Mouse (Mus musculus) hindbrain, embryonic 12.5 days (tissue): Measurements from ENCODE around the gene I0C0044D17Rik. TPM values are rescaled to one million over a fixed set of nuclear protein-coding genes. Genes with fewer than 3 reads are reported as not detected.
"Not testable (repeated sequence)": the region's sequence is repeated elsewhere in the genome, so short reads cannot be mapped to it uniquely, and the experiment has no call there.

ENCODE experiments used
- ATAC-seq: fragments of 200-750 bp; cut with Nextera tagmentation; 2 replicates; pipeline ENCODE4 v1.8.0; 2017; ENCODE audit warnings: moderate TSS enrichment; ENCODE audit not compliant: low FRiP score
- H3K27ac ChIP-seq: fragments of 300-500 bp; sonication (generic); 2 replicates; pipeline ENCODE4 v1.5.1; 2016; ENCODE audit warnings: mild to moderate bottlenecking
- H3K27me3 ChIP-seq: fragments of 300-500 bp; sonication (generic); 2 replicates; pipeline ENCODE4 v1.6.1; 2016; ENCODE audit warnings: mild to moderate bottlenecking
- H3K36me3 ChIP-seq: fragments of 300-500 bp; sonication (generic); 2 replicates; pipeline ENCODE4 v1.6.1; 2016; ENCODE audit warnings: mild to moderate bottlenecking
- H3K4me1 ChIP-seq: fragments of 300-500 bp; sonication (generic); 2 replicates; pipeline ENCODE4 v1.6.1; 2016
- H3K4me2 ChIP-seq: fragments of 300-500 bp; sonication (generic); replicated peaks from 2 replicates; pipeline ENCODE4 v1.6.1; 2016; ENCODE audit warnings: mild to moderate bottlenecking
- H3K4me3 ChIP-seq: fragments of 300-500 bp; sonication (generic); 2 replicates; pipeline ENCODE4 v1.5.1; 2016; ENCODE audit warnings: mild to moderate bottlenecking
- H3K9ac ChIP-seq: fragments of 300-500 bp; sonication (generic); 2 replicates; pipeline ENCODE4 v1.6.1; 2016; ENCODE audit warnings: mild to moderate bottlenecking, moderate library complexity
- H3K9me3 ChIP-seq: fragments of 300-500 bp; sonication (generic); replicated peaks from 2 replicates; pipeline ENCODE4 v1.6.1; 2016; ENCODE audit warnings: mild to moderate bottlenecking
- WGBS: fragments of 180-500 bp; shearing (Covaris S2); methylation state at CpG from one replicate; pipeline ENCODE4 v1.1.7; 2016; 5-methylcytosine and 5-hydroxymethylcytosine counted together
- polyA plus RNA-seq: library from polyadenylated mRNA; unstranded; fragments of >200 nt; fragmentation: Nextera tagmentation; extraction: Ambion mirVana; gene quantifications from 2 replicates; pipeline ENCODE4 v1.2.1, GENCODE M21; 2016

I0C0044D17Rik gene
- polyA plus RNA-seq, 1 experiment from 2014 or later = not detected

DNA sequence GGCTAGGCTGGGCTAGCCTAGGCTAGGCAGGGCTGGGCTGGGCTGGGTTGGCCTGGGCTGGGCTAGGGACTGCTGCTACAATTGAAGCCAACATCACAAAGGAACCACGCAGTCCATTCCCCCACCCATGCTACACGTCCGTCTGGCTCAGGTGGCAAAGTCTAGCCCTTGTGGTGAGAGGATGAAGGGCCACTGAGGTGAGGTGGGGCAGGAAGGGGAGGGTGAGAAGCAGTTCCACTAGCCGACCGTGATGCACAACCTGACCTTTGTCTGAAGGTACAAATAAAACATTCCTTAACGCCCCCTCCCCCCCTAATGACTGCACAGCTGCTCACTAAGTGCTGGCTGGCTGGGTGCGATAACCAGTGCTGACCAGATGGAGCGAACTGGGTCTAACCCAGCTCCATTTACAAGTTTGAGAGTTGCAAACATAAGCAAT, 22.1 kb upstream of the I0C0044D17Rik start:
- no peak overlapping the region for H3K4me3 ChIP-seq
- no peak overlapping the region for H3K4me2 ChIP-seq
- H3K27ac ChIP-seq = no peak overlapping the region
- H3K9me3 ChIP-seq = no peaks in the 10 kb centered on the region
- peaks cover 4% of the 10 kb centered on the region; the same call in 1 of the 2 replicates for H3K27me3 ChIP-seq
- H3K4me1 ChIP-seq = peaks cover under 1% of the 10 kb centered on the region
- H3K9ac ChIP-seq = no peak overlapping the region
- ATAC-seq = no peak
- no peaks in the 10 kb centered on the region for H3K36me3 ChIP-seq
- 82% methylated on average over 8 of the region's 8 CpGs for WGBS

DNA sequence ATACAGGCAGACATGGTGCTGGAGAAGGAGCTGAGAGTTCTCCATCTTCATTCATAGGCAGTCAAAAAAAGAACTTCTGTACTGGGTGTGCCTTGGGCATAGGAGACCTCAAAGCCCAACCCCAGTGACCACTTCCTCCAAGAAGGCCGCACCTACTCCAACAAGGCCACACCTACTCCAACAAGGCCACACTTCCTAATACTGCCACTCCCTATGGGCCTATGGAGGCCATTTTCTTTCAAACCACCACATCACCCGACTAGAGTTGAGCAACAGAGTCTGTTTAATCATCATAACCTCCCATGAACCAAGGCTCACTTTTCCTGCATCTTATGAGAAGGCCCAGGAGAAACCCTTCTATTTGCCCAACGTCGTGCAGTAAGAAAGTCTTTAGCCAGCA, 21.6 kb upstream of the I0C0044D17Rik start:
- Histone ChIP-seq H3K4me2 (no peak overlapping the region), H3K4me3 (no peak overlapping the region), H3K36me3 (no peaks in the 10 kb centered on the region), H3K4me1 (peaks cover 5% of the 10 kb centered on the region), H3K9me3 (no peaks in the 10 kb centered on the region), H3K27ac (no peak overlapping the region), H3K9ac (no peak overlapping the region), H3K27me3 (peaks cover 4% of the 10 kb centered on the region; the same call in 1 of the 2 replicates)
- WGBS = 88% methylated on average over 4 of the region's 4 CpGs
- no peak for ATAC-seq

DNA sequence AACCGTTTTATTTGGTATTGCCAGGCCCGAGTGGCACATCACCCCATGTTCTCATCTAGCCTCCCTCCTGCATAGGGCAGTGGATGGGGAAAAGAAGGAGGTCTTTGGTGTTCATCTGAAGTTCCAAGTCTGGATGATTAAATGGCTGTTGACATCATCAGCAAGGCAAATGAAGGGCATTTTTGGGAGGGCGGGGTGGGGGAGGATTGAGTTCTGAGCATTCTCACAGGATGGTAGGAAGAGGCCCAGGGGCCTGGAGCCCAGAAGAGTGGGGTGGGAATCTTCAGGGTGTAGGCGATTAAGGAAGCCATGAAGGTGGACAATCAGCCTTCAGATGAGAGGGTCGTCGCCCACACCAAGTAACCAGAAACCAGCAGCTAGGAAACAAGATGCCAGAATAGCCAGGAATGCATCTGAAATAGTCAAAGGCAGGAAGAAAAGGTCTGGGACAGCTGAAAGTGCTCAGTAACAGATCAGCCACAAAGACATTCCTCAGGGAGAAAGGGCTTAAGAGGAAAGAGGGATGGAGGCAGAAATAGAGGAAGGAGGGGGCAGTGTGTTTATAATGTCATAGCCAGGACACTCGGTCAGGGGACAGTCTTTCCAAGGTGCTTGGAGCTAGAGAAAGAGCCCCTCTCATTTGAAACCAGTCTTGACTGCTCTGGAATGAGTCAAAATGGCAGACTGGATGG, 20.4 kb upstream of the I0C0044D17Rik start:
- no peak for ATAC-seq
- WGBS = 77% methylated on average over 7 of the region's 7 CpGs
- no peak overlapping the region for H3K4me3 ChIP-seq
- peaks cover 4% of the 10 kb centered on the region; the same call in 1 of the 2 replicates for H3K27me3 ChIP-seq
- H3K27ac ChIP-seq = no peak overlapping the region
- H3K4me1 ChIP-seq = peaks cover 5% of the 10 kb centered on the region
- no peak overlapping the region for H3K4me2 ChIP-seq
- no peaks in the 10 kb centered on the region for H3K36me3 ChIP-seq
- H3K9ac ChIP-seq = no peak overlapping the region
- no peaks in the 10 kb centered on the region for H3K9me3 ChIP-seq

DNA sequence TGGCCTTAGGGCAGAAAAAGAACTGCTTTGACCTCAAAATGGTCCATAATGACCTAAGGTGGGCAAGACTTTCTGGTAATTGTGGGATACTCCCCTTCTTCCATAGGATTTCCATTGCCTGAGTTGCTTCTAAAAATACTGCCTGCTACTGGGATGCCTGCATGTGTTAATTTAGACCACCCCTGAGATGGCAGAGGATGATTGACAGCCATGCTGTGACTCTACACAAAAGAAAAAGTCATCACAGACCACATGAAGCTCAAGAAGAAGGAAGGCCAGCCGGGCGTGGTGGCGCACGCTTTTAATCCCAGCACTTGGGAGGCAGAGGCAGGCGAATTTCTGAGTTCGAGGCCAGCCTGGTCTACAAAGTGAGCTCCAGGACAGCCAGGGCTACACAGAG, 17.6 kb upstream of the I0C0044D17Rik start:
- not testable (repeated sequence) for ATAC-seq, H3K4me3 ChIP-seq, H3K36me3 ChIP-seq, H3K9me3 ChIP-seq, H3K27ac ChIP-seq, H3K4me1 ChIP-seq, H3K27me3 ChIP-seq, H3K9ac ChIP-seq, H3K4me2 ChIP-seq
- 71% methylated on average over 6 of the region's 6 CpGs for WGBS

DNA sequence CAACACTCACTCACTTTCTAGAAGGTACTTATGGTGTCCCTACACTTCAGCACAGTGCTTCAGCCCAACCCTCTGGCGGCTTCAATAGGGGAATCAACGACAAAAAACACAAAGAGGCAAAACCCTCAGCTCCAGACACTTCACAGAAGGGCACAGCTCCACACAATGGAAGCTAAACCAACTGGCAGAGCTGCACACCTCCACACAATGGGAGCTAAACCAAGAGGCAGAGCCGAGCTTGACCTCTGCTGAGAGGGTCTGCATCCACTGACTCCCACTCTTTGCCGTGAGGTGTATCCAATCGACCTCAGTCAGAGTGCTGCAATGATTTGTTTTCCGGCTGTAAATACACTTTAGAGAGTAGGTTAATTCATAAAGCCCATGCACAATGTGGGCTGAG, 16.9 kb upstream of the I0C0044D17Rik start:
- WGBS = 35% methylated on average over 6 of the region's 6 CpGs
- no peak for ATAC-seq
- H3K4me3 ChIP-seq = no peak overlapping the region
- H3K4me1 ChIP-seq = peaks cover 5% of the 10 kb centered on the region
- no peak overlapping the region for H3K4me2 ChIP-seq
- H3K9ac ChIP-seq = no peak overlapping the region
- H3K9me3 ChIP-seq = no peaks in the 10 kb centered on the region
- H3K27ac ChIP-seq = no peak overlapping the region
- H3K27me3 ChIP-seq = peaks cover 4% of the 10 kb centered on the region; the same call in 1 of the 2 replicates
- H3K36me3 ChIP-seq = no peaks in the 10 kb centered on the region

DNA sequence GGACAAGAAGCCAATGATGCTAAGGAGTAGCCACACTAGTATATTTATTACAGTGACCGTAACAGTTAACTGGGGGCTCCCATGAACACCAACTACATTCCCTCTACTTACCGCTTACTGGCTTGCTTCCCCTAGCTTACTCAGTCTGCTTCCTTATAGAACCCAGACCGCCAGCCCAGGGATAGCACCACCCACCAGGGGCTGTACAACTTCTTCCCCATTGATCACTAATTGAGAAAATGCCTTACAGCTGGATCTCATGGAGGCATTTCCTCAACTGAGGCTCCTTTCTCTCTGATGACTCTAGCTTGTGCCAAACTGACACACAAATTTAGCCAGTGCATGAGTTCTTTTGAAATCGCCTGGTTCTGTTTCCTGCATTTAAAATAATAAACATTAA, 15.3 kb upstream of the I0C0044D17Rik start:
- Histone ChIP-seq H3K4me1 (peaks cover 5% of the 10 kb centered on the region), H3K27ac (no peak overlapping the region), H3K4me3 (no peak overlapping the region), H3K9me3 (no peaks in the 10 kb centered on the region), H3K9ac (no peak overlapping the region), H3K36me3 (no peaks in the 10 kb centered on the region), H3K27me3 (0 out of 2 replicates have a peak, but pooled peaks cover 4% of the 10 kb centered on the region), H3K4me2 (no peak overlapping the region)
- no peak for ATAC-seq
- WGBS = 83% methylated on average over 4 of the region's 4 CpGs

DNA sequence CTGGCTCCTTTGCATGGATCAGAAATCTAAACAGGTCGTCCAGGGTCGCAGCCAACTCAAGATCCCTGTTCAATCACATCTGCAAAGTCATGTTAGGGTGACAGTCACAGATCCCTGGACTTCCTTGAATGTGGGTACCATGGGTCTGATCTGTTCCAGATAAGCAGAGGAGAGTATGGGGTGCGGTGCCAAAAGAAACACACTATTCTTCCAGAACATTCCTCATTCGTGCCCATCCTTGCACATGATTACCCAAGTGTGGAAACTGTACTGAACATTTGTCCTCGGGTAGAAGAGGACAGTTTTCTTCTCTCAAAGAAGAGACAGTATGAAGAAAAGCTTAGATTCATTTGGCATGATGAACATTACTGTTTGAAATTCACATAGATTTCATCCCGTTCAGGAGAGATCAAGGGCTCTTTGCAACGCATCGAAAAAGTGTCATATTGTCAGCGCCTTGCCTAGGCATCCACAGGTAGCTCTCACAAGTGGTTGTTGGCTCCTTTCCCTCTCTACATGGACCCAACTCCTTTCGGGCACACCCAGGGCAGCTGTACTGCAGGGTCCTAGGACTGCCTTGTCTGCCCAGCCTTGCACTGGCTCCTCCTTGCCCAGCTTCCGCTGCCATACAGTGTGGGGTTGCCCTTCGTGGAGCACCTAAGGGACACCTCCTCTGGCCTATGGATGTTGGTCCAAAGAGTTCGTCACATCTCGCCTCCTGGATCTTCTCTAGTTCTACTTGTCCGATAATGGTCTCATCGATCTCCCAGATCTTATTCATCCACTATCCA, 14.3 kb upstream of the I0C0044D17Rik start:
- Histone ChIP-seq H3K4me1 (peaks cover 5% of the 10 kb centered on the region), H3K4me2 (no peak overlapping the region), H3K27ac (no peak overlapping the region), H3K27me3 (0 out of 2 replicates have a peak, but pooled peaks cover 4% of the 10 kb centered on the region), H3K36me3 (no peaks in the 10 kb centered on the region), H3K4me3 (no peak overlapping the region), H3K9me3 (no peaks in the 10 kb centered on the region), H3K9ac (no peak overlapping the region)
- ATAC-seq = no peak
- 93% methylated on average over 16 of the region's 16 CpGs for WGBS

DNA sequence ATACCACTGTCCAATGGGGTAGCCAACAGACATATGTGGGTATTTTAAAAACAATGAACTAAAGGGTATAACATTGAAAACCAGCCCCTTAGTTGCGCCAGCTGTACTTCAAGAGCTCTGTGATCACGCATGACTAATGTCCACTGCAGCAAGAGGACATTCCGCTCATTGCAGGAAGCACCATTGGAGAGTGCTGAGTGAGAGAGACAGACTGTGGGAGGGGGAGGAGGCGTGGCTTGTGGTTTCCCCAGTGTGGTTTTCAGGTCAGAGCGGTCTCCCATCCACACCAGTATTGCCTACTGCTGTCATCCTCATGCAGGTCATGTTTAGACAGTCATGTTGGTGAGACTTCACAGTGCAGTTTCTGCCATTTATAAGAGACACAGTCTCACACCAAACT, 12.9 kb upstream of the I0C0044D17Rik start:
- no peaks in the 10 kb centered on the region for H3K36me3 ChIP-seq
- no peak overlapping the region for H3K9ac ChIP-seq
- 56% methylated on average over 5 of the region's 5 CpGs for WGBS
- no peak for ATAC-seq
- no peak overlapping the region for H3K4me2 ChIP-seq
- no peak overlapping the region for H3K4me3 ChIP-seq
- peaks cover 5% of the 10 kb centered on the region for H3K4me1 ChIP-seq
- H3K27me3 ChIP-seq = no peaks in the 10 kb centered on the region
- H3K9me3 ChIP-seq = no peaks in the 10 kb centered on the region
- no peak overlapping the region for H3K27ac ChIP-seq

DNA sequence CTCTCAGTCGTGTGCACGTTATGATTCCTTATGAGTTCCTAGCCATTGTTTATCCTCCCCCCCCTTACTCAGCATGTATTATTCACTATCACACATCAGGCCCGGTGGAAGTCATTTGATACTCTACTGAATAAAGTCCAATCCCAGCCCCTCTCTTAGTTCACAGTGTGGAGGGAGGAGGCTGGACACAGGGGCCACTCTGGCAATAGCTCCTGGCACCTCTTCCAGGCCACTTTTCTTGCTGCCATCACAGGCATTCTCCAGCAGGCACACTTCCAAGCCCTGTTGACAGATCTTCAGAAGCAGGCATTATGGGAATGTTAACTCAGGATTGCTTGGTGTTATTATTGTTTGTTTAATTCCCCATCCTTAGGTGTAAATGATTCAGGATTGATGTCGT, 11.1 kb upstream of the I0C0044D17Rik start:
- H3K4me3 ChIP-seq = no peak overlapping the region
- no peak overlapping the region for H3K4me2 ChIP-seq
- H3K36me3 ChIP-seq = no peaks in the 10 kb centered on the region
- H3K9ac ChIP-seq = no peak overlapping the region
- ATAC-seq = no peak
- WGBS = 66% methylated on average over 4 of the region's 4 CpGs
- no peaks in the 10 kb centered on the region for H3K4me1 ChIP-seq
- no peak overlapping the region for H3K27ac ChIP-seq
- no peaks in the 10 kb centered on the region for H3K9me3 ChIP-seq
- no peaks in the 10 kb centered on the region for H3K27me3 ChIP-seq

DNA sequence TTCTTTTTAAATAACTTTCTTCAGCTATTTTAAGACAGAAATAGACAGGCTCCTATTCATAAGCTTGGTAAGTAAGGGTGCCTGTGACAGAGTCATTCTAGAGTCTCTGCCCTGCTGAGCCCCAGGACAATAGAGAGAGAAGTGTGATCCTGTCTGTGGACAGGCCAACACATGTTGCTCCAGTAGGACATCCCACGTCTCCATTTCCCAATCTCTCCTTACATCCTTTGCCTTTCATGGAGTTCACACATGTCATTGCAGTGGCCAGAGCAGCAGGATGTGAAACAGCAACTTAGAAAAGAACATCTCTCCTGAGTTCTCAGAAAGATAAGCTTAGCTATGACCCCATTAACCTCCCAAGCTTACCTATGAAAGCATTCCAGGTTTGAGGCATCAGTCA, 8.1 kb upstream of the I0C0044D17Rik start:
- peak overlapping the region; percentile 48; the same call in 1 of the 2 replicates for H3K27ac ChIP-seq
- no peak overlapping the region for H3K9ac ChIP-seq
- H3K4me2 ChIP-seq = no peak overlapping the region
- no peak overlapping the region for H3K4me3 ChIP-seq
- WGBS = 44% methylated on average over 1 of the region's 1 CpGs
- H3K27me3 ChIP-seq = no peaks in the 10 kb centered on the region
- no peaks in the 10 kb centered on the region for H3K36me3 ChIP-seq
- no peaks in the 10 kb centered on the region for H3K4me1 ChIP-seq
- ATAC-seq = no peak
- no peaks in the 10 kb centered on the region for H3K9me3 ChIP-seq

DNA sequence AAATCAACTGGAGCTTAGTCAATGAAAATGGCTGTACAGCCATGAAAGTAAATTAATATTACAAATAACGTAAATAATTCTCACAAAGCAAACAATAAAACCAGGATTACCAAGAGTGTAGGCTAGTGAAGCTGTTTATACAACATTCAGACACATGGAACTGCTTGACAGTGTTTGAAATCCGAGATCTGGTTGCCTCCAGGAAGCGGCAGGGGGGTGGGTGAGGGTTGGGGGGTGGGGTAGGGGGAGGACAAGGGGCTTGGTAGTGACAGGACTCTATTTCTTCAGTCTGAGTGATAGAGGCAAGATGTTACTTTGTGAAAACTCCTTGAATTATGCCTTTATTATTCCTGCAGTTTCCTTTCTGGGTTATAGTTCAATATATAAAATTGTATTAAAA, 3.1 kb upstream of the I0C0044D17Rik start:
- Histone ChIP-seq H3K9me3 (no peaks in the 10 kb centered on the region), H3K36me3 (no peaks in the 10 kb centered on the region), H3K4me2 (no peak overlapping the region), H3K27ac (no peak overlapping the region), H3K4me3 (no peak overlapping the region), H3K27me3 (no peaks in the 10 kb centered on the region), H3K4me1 (no peaks in the 10 kb centered on the region), H3K9ac (no peak overlapping the region)
- no peak for ATAC-seq
- WGBS = 56% methylated on average over 3 of the region's 3 CpGs

DNA sequence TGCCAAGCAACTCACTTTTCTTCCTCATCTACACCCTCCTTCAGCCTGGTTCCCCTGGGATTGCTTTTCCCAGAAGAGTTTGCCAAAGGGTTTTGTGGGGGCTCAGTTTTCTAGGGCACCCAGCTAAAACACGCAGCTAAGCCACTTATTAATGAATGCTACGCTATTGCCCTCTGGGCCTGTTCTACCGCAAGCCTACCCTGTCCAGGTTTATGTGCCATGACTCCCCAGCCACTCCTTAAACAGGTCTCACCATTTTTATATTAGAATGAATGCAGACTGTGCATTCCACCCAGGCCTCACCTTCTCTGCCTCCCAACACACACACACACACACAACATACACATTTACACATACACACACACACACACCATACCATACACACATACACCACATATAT, 593 bp downstream of the I0C0044D17Rik start:
- Histone ChIP-seq H3K9ac (no peak overlapping the region), H3K4me1 (peaks cover 1% of the 10 kb centered on the region; the same call in 1 of the 2 replicates), H3K4me3 (no peak overlapping the region), H3K27me3 (peaks cover 23% of the 10 kb centered on the region), H3K9me3 (no peaks in the 10 kb centered on the region), H3K4me2 (no peak overlapping the region), H3K27ac (no peak overlapping the region), H3K36me3 (no peaks in the 10 kb centered on the region)
- WGBS = 97% methylated on average over 3 of the region's 3 CpGs
- ATAC-seq = no peak
